Mouse (Mus musculus): ENCODE results near the gene Sapcd1.

GRCm38 (mm10) chr17:35074097-35074496 lies 46.3 kb upstream of the Sapcd1 start:
- TF ChIP-seq CTCF (IDR thresholded peaks at IDR 0.05; ENCODE audit: control insufficient read depth, insufficient read depth, low read length) (no peak), POLR2A (IDR thresholded peaks at IDR 0.05; ENCODE audit: borderline replicate concordance, control insufficient read depth, low read depth, low read length) (no peak)

Data from bone marrow, adult 2 months (tissue).